In the genomic region with DNA sequence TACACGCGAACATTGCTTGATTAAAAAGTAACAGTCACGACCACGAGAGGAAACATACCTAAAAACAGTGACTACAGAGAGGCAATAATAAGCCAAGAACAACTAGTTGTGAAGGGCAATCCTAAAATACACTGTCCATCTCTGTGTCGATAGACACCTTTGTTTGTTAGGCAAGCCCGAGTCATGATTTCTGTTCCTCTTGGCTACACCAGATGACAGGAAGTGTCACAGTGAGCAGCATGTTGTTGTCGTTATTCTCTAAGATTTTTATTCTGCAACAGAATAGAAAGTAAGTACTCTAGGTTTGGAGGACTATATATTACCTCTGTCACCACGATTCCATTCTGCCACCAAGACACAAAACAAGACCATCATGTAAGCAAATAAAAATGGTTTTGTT, we compare ENCODE assay signal across 20 mouse cellular contexts. TPM values are rescaled to one million over a fixed set of nuclear protein-coding genes. Genes with fewer than 3 reads are reported as not detected.
DNase-seq lines count a peak whose midpoint lies in the region; ATAC-seq and TF ChIP-seq lines count a peak whose summit lies in the region.
"Had no signal": no experiment of that assay in that cellular context is flagged by ENCODE, and none has a peak within 500 bp of the region (broad histone marks: within the 10 kb centered on the region; RNA-seq: fewer than 3 reads in every experiment).

No protein-coding gene starts in this region.

- no peak for TF ChIP-seq EP300 in lung, postnatal 0 days (IDR thresholded peaks at IDR 0.05)

- no peak overlapping the region for H3K4me2 ChIP-seq in midbrain, embryonic 11.5 days
- H3K4me2 ChIP-seq in lung, postnatal 0 days (replicated peaks; ENCODE audit: low read depth, low read length), result no peak overlapping the region
- H3K4me2 ChIP-seq: embryonic facial prominence, embryonic 12.5 days; heart, embryonic 13.5 days; hindbrain, embryonic 15.5 days had no signal

- 89% methylated on average over 8 of the region's 8 CpGs for WGBS in midbrain, embryonic 11.5 days
- 74% methylated on average over 8 of the region's 8 CpGs for WGBS in lung, postnatal 0 days

- no peak overlapping the region for H3K9ac ChIP-seq in midbrain, embryonic 11.5 days (ENCODE audit: low read length)
- no peak overlapping the region for H3K9ac ChIP-seq in lung, postnatal 0 days (replicated peaks; ENCODE audit: low read depth)
- H3K9ac ChIP-seq: embryonic facial prominence, embryonic 12.5 days; heart, embryonic 13.5 days; hindbrain, embryonic 15.5 days had no signal

- H3K27me3 ChIP-seq in midbrain, embryonic 11.5 days (ENCODE audit: control insufficient read depth, insufficient read depth, low read length), result no peaks in the 10 kb centered on the region
- no peaks in the 10 kb centered on the region for H3K27me3 ChIP-seq in lung, postnatal 0 days (replicated peaks; ENCODE audit: insufficient read depth, low read length)
- H3K27me3 ChIP-seq: embryonic facial prominence, embryonic 12.5 days; heart, embryonic 13.5 days; hindbrain, embryonic 15.5 days had no signal

- peak; percentile 22 for DNase-seq in naive thymus-derived CD4-positive, alpha-beta T cell, adult 2 months (ENCODE audit: low read depth)
- DNase-seq in midbrain, embryonic 11.5 days (ENCODE audit: low spot score, missing footprints), result no peak
- DNase-seq in cerebellum, adult 11-12 months, result no peak
- no peak for DNase-seq in frontal cortex, postnatal 25 days (ENCODE audit: low spot score in 2 of 2)
- no peak for DNase-seq in lung, postnatal 0 days (ENCODE audit: low spot score)
- DNase-seq: adrenal gland, adult 2 months; adrenal gland, postnatal 25 days; cerebellum, adult 11 months; cerebellum, adult 9-11 months; cerebellum, postnatal 36 days; gastrocnemius, postnatal 14 days; heart, postnatal 36 days had no signal

- peaks cover 9% of the 10 kb centered on the region for H3K4me1 ChIP-seq in bone marrow macrophage, adult 2 months (ENCODE audit: control insufficient read depth, insufficient read depth, low read length)
- H3K4me1 ChIP-seq in midbrain, embryonic 11.5 days (ENCODE audit: control insufficient read depth, insufficient read depth, low read length), result no peaks in the 10 kb centered on the region
- H3K4me1 ChIP-seq in lung, postnatal 0 days (ENCODE audit: insufficient read depth, low read depth, low read length), result no peaks in the 10 kb centered on the region
- H3K4me1 ChIP-seq: embryonic facial prominence, embryonic 12.5 days; heart, embryonic 13.5 days; hindbrain, embryonic 15.5 days had no signal

- no peaks in the 10 kb centered on the region for H3K9me3 ChIP-seq in midbrain, embryonic 11.5 days (ENCODE audit: control insufficient read depth, low read length)
- no peaks in the 10 kb centered on the region for H3K9me3 ChIP-seq in lung, postnatal 0 days (ENCODE audit: low read length)
- H3K9me3 ChIP-seq: embryonic facial prominence, embryonic 12.5 days; heart, embryonic 13.5 days; hindbrain, embryonic 15.5 days had no signal

- no peak for TF ChIP-seq CTCF in bone marrow macrophage, adult 2 months (IDR thresholded peaks at IDR 0.05; ENCODE audit: low read depth, low read length)
- TF ChIP-seq CTCF in lung, postnatal 0 days (IDR thresholded peaks at IDR 0.05), result no peak

- no peaks in the 10 kb centered on the region for H3K36me3 ChIP-seq in midbrain, embryonic 11.5 days (ENCODE audit: control insufficient read depth, insufficient read depth, low read length)
- no peaks in the 10 kb centered on the region for H3K36me3 ChIP-seq in lung, postnatal 0 days (ENCODE audit: insufficient read depth, low read length)
- H3K36me3 ChIP-seq: embryonic facial prominence, embryonic 12.5 days; heart, embryonic 13.5 days; hindbrain, embryonic 15.5 days had no signal

- no peak overlapping the region for H3K4me3 ChIP-seq in bone marrow macrophage, adult 2 months (ENCODE audit: insufficient read depth, low read length)
- no peak overlapping the region for H3K4me3 ChIP-seq in midbrain, embryonic 11.5 days (ENCODE audit: low read depth, low read length)
- H3K4me3 ChIP-seq in lung, postnatal 0 days (ENCODE audit: low read depth, low read length), result no peak overlapping the region
- H3K4me3 ChIP-seq: embryonic facial prominence, embryonic 12.5 days; heart, embryonic 13.5 days; hindbrain, embryonic 15.5 days had no signal

- peak overlapping the region; percentile 34 for H3K27ac ChIP-seq in bone marrow macrophage, adult 2 months (ENCODE audit: insufficient read depth, low read depth, low read length)
- H3K27ac ChIP-seq in midbrain, embryonic 11.5 days (ENCODE audit: low read depth, low read length), result no peak overlapping the region
- no peak overlapping the region for H3K27ac ChIP-seq in lung, postnatal 0 days (ENCODE audit: low read length)
- H3K27ac ChIP-seq: embryonic facial prominence, embryonic 12.5 days; heart, embryonic 13.5 days; hindbrain, embryonic 15.5 days had no signal

- TF ChIP-seq POLR2A in bone marrow macrophage, adult 2 months (IDR thresholded peaks at IDR 0.05; ENCODE audit: borderline replicate concordance, low read depth, low read length), result no peak

- peak; percentile 59 for ATAC-seq in megakaryocyte, adult 5-6 weeks (ENCODE audit: poor library complexity, severe bottlenecking)
- ATAC-seq in midbrain, embryonic 11.5 days (ENCODE audit: low FRiP score), result no peak
- no peak for ATAC-seq in lung, postnatal 0 days
- ATAC-seq: forebrain, embryonic 16.5 days; intestine, embryonic 16.5 days; Patski had no signal

RNA-seq across cellular contexts. Expression of a gene that starts 48.0 kb away (rescaled TPM):
- 88.1 and 97.5 TPM in 2 replicates for polyA plus RNA-seq in bone marrow macrophage, adult 2 months (2012; ENCODE audit: insufficient read depth, insufficient read length, missing spikeins)
- 109 and 112 TPM in 2 replicates for total RNA-seq in megakaryocyte, adult 5-6 weeks (2015)
- total RNA-seq in megakaryocyte, adult 5-6 weeks (2017), result 141 and 168 TPM in 2 replicates
- polyA plus RNA-seq in midbrain, embryonic 11.5 days (2014; fragmentation: Nextera tagmentation; extraction: Ambion mirVana), result 72.0 and 79.6 TPM in 2 replicates
- polyA plus RNA-seq in lung, postnatal 0 days (2015; fragmentation: Nextera tagmentation; extraction: Ambion mirVana), result 119 and 120 TPM in 2 replicates
